Mouse (Mus musculus): Measurements from ENCODE around the gene Rnaset2b. TPM values are rescaled to one million over a fixed set of nuclear protein-coding genes. Genes with fewer than 3 reads are reported as not detected.
"Not testable (repeated sequence)": the region's sequence is repeated elsewhere in the genome, so short reads cannot be mapped to it uniquely, and the experiment has no call there.

Rnaset2b gene
- polyA plus RNA-seq, 1 experiment from 2014 or later = 287 TPM

GRCm38 (mm10) chr17:7030622-7031174, 60.3 kb downstream of the Rnaset2b start:
- not testable (repeated sequence) for H3K4me2 ChIP-seq; H3K4me3 ChIP-seq (replicated peaks); H3K27me3 ChIP-seq; H3K9me3 ChIP-seq (replicated peaks); H3K4me1 ChIP-seq; H3K36me3 ChIP-seq; H3K27ac ChIP-seq; H3K9ac ChIP-seq
- WGBS = 62% methylated on average over 3 of the region's 6 CpGs
- ATAC-seq (replicated peaks; ENCODE audit: low FRiP score) = peak; percentile 69

DNA sequence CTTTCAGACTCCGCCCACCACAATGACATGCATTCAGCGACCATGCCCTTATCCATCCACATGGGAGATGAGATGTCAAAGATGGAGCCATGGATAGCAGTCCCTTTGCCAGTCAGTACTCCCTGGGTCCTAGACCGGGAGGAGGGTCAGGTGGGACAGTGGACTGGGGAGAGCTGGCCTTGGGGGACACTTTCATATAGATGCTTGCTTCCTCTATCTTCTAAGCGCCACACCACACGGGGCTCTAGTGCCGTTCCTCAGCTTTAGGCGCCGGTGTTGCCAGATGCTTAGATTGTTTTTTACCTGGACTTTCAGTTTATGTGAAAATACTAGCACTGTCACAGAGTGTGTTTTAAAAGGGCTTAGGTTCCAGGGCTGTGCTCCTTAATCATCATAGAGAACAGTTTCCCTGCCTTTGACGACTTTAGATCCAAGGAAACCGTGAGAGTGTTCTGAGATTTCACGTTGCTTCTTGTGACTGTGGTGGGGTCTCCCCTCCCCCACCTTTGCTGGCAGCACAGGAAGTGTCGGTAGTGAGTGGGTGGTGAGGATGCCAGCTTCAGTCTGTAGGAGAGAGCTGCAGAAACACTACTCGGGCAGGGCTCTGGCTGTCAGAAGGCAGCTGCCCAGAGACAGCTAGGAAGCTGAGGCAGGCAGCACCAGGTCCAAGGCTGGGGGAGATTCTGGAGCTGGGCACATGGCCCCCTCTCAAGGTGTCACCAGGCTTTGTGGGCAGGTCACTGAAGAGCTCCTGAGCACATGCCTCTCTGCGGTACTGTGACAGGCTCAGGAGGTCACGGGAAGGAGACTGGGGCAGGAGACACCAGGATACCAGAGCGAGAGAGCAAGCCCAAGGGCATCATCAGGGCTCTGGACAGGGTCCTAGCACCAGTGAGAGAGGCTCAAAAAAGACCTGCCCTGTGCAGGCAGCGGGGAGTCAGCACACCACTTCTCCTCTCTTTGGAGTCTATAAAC, 63.0 kb downstream of the Rnaset2b start:
- H3K4me1 ChIP-seq; H3K27ac ChIP-seq; H3K27me3 ChIP-seq; H3K36me3 ChIP-seq; H3K4me3 ChIP-seq (replicated peaks); H3K9me3 ChIP-seq (replicated peaks); H3K9ac ChIP-seq; H3K4me2 ChIP-seq: not testable (repeated sequence)
- ATAC-seq (replicated peaks; ENCODE audit: low FRiP score) = 0 out of 2 replicates have a peak, but pooled peaks have one; percentile 34
- 51% methylated on average over 3 of the region's 17 CpGs for WGBS

Other genes with a start within 250 kb of the Rnaset2b start
- 182 and 184 TPM in 2 replicates for gene Ezr, start 187.8 kb upstream of the Rnaset2b start, polyA plus RNA-seq (2015; fragmentation: Nextera tagmentation; extraction: Ambion mirVana)
- 45.5 and 47.8 TPM in 2 replicates for gene Rsph3b, start 22.0 kb upstream of the Rnaset2b start, polyA plus RNA-seq (2015; fragmentation: Nextera tagmentation; extraction: Ambion mirVana)
- 53.5 and 56.3 TPM in 2 replicates for gene Tagap1, start 9.5 kb upstream of the Rnaset2b start, polyA plus RNA-seq (2015; fragmentation: Nextera tagmentation; extraction: Ambion mirVana)
- 0.14 and 0.68 TPM in 2 replicates for gene Gm49721, start 8.3 kb downstream of the Rnaset2b start, polyA plus RNA-seq (2015; fragmentation: Nextera tagmentation; extraction: Ambion mirVana)
- gene Gm1604a, start 54.9 kb downstream of the Rnaset2b start, polyA plus RNA-seq (2015; fragmentation: Nextera tagmentation; extraction: Ambion mirVana) = 0.32 TPM in 1 of 2 replicates, not detected in the other
- gene Rps6ka2, start 199.5 kb downstream of the Rnaset2b start, polyA plus RNA-seq (2015; fragmentation: Nextera tagmentation; extraction: Ambion mirVana) = 20.9 and 21.5 TPM in 2 replicates

Measured in kidney, embryonic 15.5 days (tissue).